Mouse (Mus musculus) neural tube, embryonic 15.5 days (tissue): ENCODE data around the gene Hs1bp3. TPM values are rescaled to one million over a fixed set of nuclear protein-coding genes. Genes with fewer than 3 reads are reported as not detected.

Experiments
- ATAC-seq: fragments of 200-750 bp; cut with Nextera tagmentation; 2 replicates; pipeline ENCODE4 v1.8.0; 2017; ENCODE audit warnings: mild to moderate bottlenecking, moderate TSS enrichment, moderate library complexity; ENCODE audit not compliant: low FRiP score
- H3K27ac ChIP-seq: fragments of 300-500 bp; sonication (generic); replicated peaks from 2 replicates; pipeline ENCODE4 v1.5.1; 2015; ENCODE audit warnings: mild to moderate bottlenecking, inconsistent platforms
- H3K27me3 ChIP-seq: fragments of 300-500 bp; sonication (generic); replicated peaks from 2 replicates; pipeline ENCODE4 v1.6.1; 2015; ENCODE audit warnings: inconsistent platforms
- H3K36me3 ChIP-seq: fragments of 300-500 bp; sonication (generic); 2 replicates; pipeline ENCODE4 v1.6.1; 2015; ENCODE audit warnings: inconsistent platforms
- H3K4me1 ChIP-seq: fragments of 300-500 bp; sonication (generic); 2 replicates; pipeline ENCODE4 v1.6.1; 2015; ENCODE audit warnings: inconsistent platforms
- H3K4me2 ChIP-seq: fragments of 300-500 bp; sonication (generic); 2 replicates; pipeline ENCODE4 v1.6.1; 2015; ENCODE audit warnings: inconsistent platforms, mild to moderate bottlenecking, moderate library complexity
- H3K4me3 ChIP-seq: fragments of 300-500 bp; sonication (generic); replicated peaks from 2 replicates; pipeline ENCODE4 v1.5.1; 2015; ENCODE audit warnings: mild to moderate bottlenecking, inconsistent platforms
- H3K9ac ChIP-seq: fragments of 300-500 bp; sonication (generic); replicated peaks from 2 replicates; pipeline ENCODE4 v1.6.1; 2015; ENCODE audit warnings: mild to moderate bottlenecking, inconsistent platforms
- H3K9me3 ChIP-seq: fragments of 300-500 bp; sonication (generic); replicated peaks from 2 replicates; pipeline ENCODE4 v1.6.1; 2016; ENCODE audit warnings: inconsistent platforms
- WGBS: fragments of 180-500 bp; shearing (Covaris S2); methylation state at CpG from one replicate; pipeline ENCODE4 v1.1.7; 2015; ENCODE audit warnings: mixed read lengths; 5-methylcytosine and 5-hydroxymethylcytosine counted together
- polyA plus RNA-seq: library from polyadenylated mRNA; unstranded; fragments of >200 nt; fragmentation: Nextera tagmentation; extraction: Ambion mirVana; gene quantifications from 2 replicates; pipeline ENCODE4 v1.2.1, GENCODE M21; 2015

Hs1bp3 gene
- polyA plus RNA-seq, 1 experiment from 2014 or later: 8.0 TPM

DNA sequence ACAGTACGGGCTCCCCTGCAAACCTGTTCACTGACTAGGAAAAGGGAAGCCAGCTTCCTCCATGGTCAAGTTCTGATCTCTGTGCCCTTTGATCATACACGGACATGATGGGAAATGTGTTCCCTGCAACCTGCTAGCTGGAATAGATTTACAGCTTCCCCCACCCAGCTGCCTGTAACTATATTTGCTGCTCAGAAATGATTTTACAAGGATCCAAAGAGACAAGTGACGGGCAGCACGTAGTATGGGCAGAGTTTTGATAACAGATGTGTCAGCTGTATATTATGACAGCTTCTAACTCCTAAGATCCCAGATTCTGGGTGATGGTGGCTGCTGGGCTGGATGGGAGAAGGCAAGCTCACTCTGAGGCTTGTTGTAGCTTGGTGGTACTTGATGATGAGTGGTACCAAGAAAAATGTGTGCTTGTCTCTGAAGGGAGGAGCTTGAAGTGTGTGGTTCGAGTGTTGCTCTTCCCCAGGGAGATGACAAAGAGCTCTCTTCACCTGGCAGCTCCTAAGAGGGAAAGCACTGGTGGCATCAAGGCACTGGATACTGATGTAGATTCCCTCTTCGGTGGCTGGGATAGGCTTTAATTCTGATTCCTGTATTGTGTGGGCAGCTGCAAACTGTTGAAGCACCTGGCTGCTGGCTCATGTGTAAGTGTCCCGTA is 59.4 kb downstream of the Hs1bp3 start:
- Histone ChIP-seq H3K9ac (no peak overlapping the region), H3K27ac (no peak overlapping the region), H3K4me2 (no peak overlapping the region), H3K9me3 (no peaks in the 10 kb centered on the region), H3K36me3 (no peaks in the 10 kb centered on the region), H3K4me3 (no peak overlapping the region), H3K4me1 (no peaks in the 10 kb centered on the region), H3K27me3 (no peaks in the 10 kb centered on the region)
- 88% methylated on average over 7 of the region's 7 CpGs for WGBS
- ATAC-seq: no peak

GRCm38 (mm10) chr12:8373741-8374140 is 60.5 kb downstream of the Hs1bp3 start:
- no peaks in the 10 kb centered on the region for H3K27me3 ChIP-seq
- H3K4me1 ChIP-seq: no peaks in the 10 kb centered on the region
- 83% methylated on average over 5 of the region's 5 CpGs for WGBS
- no peak overlapping the region for H3K9ac ChIP-seq
- H3K9me3 ChIP-seq: no peaks in the 10 kb centered on the region
- H3K4me2 ChIP-seq: no peak overlapping the region
- no peak overlapping the region for H3K27ac ChIP-seq
- H3K4me3 ChIP-seq: no peak overlapping the region
- no peak for ATAC-seq
- no peaks in the 10 kb centered on the region for H3K36me3 ChIP-seq

DNA sequence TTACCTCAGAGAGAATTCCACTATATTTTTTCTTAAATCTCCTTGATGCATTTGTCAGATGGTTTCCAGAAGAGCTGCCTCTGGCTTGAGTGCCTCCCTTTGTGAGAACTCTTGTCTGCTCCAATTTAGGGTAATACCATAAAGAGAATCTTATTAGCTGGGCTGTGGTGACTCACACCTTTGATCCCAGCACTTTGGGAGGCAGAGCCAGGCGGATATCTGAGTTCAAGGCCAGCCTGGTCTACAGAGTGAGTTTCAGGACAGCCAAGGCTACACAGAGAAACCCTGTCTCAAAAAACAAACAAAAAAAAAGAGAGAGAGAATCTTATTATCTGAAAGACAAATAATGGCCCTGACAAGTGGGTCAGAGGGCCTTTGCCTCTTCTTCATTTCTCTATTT is 63.9 kb downstream of the Hs1bp3 start:
- Histone ChIP-seq H3K9me3 (no peaks in the 10 kb centered on the region), H3K27me3 (no peaks in the 10 kb centered on the region), H3K4me1 (peaks cover 6% of the 10 kb centered on the region; the same call in 1 of the 2 replicates), H3K36me3 (no peaks in the 10 kb centered on the region), H3K4me3 (no peak overlapping the region), H3K4me2 (no peak overlapping the region), H3K9ac (no peak overlapping the region), H3K27ac (no peak overlapping the region)
- 94% methylated on average over 1 of the region's 1 CpGs for WGBS
- ATAC-seq: no peak

- Histone ChIP-seq H3K9me3 (no peaks in the 10 kb centered on the region), H3K27me3 (no peaks in the 10 kb centered on the region), H3K36me3 (no peaks in the 10 kb centered on the region), H3K4me1 (peaks cover 6% of the 10 kb centered on the region; the same call in 1 of the 2 replicates), H3K9ac (no peak overlapping the region), H3K4me3 (no peak overlapping the region), H3K4me2 (no peak overlapping the region), H3K27ac (no peak overlapping the region)
- 85% methylated on average over 9 of the region's 9 CpGs for WGBS
- no peak for ATAC-seq
These were observed 64.9 kb downstream of the Hs1bp3 start for GRCm38 (mm10) chr12:8377955-8378620.

DNA sequence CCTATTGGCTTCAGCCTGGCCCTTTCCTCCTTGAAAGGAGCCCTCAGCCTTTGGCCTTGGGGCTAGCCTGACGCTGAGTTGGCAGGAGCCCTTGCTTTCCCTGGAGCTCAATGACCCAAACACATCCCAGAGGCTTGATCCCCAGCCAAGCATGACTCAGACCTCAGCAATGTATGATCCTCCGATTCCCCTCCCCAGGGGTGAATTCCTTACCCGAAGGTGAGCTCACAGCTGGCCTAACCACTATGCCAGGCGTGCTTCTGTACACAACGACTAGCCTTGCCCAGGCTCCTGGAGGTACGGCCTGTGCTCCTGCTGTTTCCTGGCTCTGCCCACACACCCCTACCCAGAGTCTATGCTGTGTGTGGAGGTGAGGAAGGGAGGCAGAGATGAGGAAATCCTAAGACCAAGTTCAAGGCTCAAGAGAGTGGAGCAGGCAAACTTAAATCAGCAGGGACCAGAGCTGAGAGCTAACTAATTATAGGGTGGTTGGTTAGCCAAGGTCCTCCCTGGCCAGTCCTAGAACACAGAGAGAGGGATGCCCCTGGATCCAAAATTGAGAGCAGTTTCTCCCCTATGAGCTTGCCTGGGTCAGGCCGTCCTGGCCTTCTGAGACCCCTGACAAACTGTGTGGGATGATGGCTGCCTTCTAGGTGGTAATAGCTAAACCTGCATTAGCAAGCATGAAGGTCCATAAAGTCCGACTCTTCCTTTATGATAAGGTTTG is 66.7 kb downstream of the Hs1bp3 start:
- 73% methylated on average over 8 of the region's 8 CpGs for WGBS
- Histone ChIP-seq H3K36me3 (no peaks in the 10 kb centered on the region), H3K4me3 (no peak overlapping the region), H3K27ac (no peak overlapping the region), H3K9ac (no peak overlapping the region), H3K9me3 (no peaks in the 10 kb centered on the region), H3K4me2 (no peak overlapping the region), H3K27me3 (no peaks in the 10 kb centered on the region), H3K4me1 (peaks cover 6% of the 10 kb centered on the region; the same call in 1 of the 2 replicates)
- ATAC-seq: no peak

GRCm38 (mm10) chr12:8380944-8381343 is 67.7 kb downstream of the Hs1bp3 start:
- Histone ChIP-seq H3K4me3 (no peak overlapping the region), H3K4me2 (no peak overlapping the region), H3K27me3 (no peaks in the 10 kb centered on the region), H3K9ac (no peak overlapping the region), H3K36me3 (no peaks in the 10 kb centered on the region), H3K9me3 (no peaks in the 10 kb centered on the region), H3K27ac (no peak overlapping the region), H3K4me1 (peaks cover 6% of the 10 kb centered on the region; the same call in 1 of the 2 replicates)
- WGBS: 75% methylated on average over 9 of the region's 9 CpGs
- no peak for ATAC-seq

DNA sequence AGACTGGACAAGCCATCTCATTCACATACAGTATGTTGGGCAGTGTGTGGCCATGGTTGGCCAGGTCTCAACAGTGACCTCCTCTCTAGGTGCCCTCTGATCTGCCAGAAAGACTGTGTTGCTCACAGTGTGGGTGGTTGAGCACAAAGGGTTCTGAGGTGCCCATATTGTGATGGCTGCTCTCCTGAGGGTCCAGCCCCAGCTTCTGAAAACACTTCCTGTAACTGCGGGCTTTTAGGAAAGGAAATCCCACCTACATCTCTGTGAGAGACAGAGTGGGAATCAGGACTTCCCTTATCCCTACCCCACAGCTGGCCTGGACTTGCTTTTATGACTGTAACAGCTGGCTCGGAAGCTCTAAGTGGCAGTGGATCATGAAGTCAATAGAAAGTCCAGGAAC is 68.7 kb downstream of the Hs1bp3 start:
- Histone ChIP-seq H3K9ac (no peak overlapping the region), H3K4me3 (no peak overlapping the region), H3K36me3 (no peaks in the 10 kb centered on the region), H3K4me2 (no peak overlapping the region), H3K27ac (no peak overlapping the region), H3K27me3 (no peaks in the 10 kb centered on the region), H3K9me3 (no peaks in the 10 kb centered on the region), H3K4me1 (peaks cover 6% of the 10 kb centered on the region; the same call in 1 of the 2 replicates)
- ATAC-seq: no peak
- 94% methylated on average over 2 of the region's 2 CpGs for WGBS

DNA sequence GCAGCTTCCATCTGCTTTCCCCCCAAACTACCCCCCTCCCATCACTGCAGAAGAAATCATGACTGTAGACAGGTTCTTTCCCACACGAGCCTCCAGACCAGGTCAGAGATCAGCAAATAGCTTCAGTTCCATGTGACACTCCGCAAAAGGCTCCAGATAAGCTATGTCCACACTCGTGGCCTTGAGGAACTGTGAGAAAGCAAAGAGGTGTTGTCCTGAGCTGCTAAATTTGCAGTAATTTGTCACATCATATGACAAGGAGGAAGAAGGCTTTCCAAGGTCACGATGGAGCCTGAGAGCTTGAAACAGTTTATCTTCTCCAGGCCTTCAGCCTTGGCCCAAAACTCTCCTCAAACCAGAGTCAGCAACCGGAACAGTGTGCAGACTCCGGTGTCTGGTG is 70.6 kb downstream of the Hs1bp3 start:
- Histone ChIP-seq H3K9ac (no peak overlapping the region), H3K4me3 (no peak overlapping the region), H3K4me2 (no peak overlapping the region), H3K9me3 (no peaks in the 10 kb centered on the region), H3K4me1 (peaks cover 6% of the 10 kb centered on the region; the same call in 1 of the 2 replicates), H3K27me3 (no peaks in the 10 kb centered on the region), H3K27ac (no peak overlapping the region), H3K36me3 (no peaks in the 10 kb centered on the region)
- WGBS: 90% methylated on average over 6 of the region's 6 CpGs
- no peak for ATAC-seq

DNA sequence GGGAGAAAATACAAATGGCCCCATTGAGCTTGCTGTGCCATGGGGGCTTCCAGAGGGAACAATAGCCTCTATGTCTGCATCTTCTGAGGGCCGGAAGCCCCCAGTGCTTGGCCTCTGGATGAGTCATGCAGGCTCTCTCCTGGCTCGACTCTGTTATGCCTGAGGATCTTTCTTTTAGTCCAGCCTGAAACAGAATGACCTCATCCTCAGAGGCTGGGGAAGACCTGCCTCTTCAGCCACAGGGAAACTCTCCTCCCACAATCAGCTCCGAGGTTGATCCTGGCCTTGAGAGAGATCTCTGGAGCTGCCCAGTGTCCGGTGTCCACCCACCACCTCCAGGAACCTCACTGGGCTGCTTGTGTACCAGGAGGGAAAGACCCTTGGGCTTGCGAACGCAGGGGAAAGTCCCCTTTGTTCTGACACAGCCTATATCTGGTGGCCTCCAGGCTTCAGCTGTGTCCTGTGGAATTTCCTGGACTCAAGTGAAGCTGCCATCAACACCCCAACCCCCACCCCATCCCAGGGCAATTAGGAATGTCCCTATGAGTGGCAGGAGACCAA is 73.3 kb downstream of the Hs1bp3 start:
- Histone ChIP-seq H3K36me3 (no peaks in the 10 kb centered on the region), H3K27ac (0 out of 2 replicates have a peak overlapping the region, but pooled peaks have one; percentile 38), H3K9me3 (no peaks in the 10 kb centered on the region), H3K4me2 (no peak overlapping the region), H3K4me1 (no peaks in the 10 kb centered on the region), H3K4me3 (no peak overlapping the region), H3K27me3 (no peaks in the 10 kb centered on the region), H3K9ac (no peak overlapping the region)
- 69% methylated on average over 6 of the region's 6 CpGs for WGBS
- peak; percentile 55; the same call in 1 of the 2 replicates for ATAC-seq

GRCm38 (mm10) chr12:8387281-8387680 is 74.0 kb downstream of the Hs1bp3 start:
- 0 out of 2 replicates have a peak overlapping the region, but pooled peaks have one; percentile 38 for H3K27ac ChIP-seq
- H3K36me3 ChIP-seq: no peaks in the 10 kb centered on the region
- no peak overlapping the region for H3K4me3 ChIP-seq
- H3K4me1 ChIP-seq: no peaks in the 10 kb centered on the region
- H3K4me2 ChIP-seq: no peak overlapping the region
- H3K9me3 ChIP-seq: no peaks in the 10 kb centered on the region
- no peak overlapping the region for H3K9ac ChIP-seq
- no peaks in the 10 kb centered on the region for H3K27me3 ChIP-seq
- ATAC-seq: no peak
- 86% methylated on average over 1 of the region's 1 CpGs for WGBS

DNA sequence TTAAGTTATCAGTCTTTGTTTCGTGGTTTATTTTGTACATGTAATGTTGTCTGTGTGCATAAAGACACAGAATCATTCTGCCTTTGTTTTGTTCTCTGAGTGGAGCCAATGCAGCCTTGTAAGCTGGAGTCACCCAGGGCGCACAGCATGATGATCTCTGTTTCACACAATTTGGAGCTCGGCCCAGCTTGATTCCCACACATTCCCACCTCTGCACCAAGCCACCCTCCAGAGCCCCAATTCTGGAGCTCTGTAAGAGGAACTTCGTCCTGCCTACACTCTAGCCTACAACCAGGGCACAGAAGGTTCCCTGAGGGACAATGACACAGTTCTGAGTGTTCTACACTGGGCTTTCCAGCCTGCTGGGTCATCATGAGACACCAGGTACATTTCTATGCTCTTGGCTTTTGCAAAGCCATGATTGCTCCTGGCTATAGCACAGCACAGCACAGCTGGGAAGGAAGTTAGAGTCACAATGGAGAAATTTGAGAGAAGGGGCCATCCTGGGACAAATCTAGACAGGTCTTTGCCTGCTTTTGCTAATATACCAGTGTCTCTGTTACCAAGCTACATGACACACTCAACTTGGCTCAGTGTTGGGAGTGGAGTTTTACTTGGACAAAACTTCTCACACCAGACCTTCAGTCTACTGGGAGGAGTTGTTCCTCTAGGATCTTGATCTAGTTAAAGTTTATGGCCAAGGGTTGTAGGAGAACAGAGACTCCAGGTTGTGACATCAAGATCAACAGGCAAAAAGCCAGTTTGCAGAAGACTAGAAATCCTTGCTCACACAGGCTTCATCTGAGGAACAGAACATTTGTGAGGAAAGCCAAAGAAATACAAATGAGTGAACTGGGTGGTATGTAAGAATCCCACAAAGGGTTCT is 75.5 kb downstream of the Hs1bp3 start:
- no peaks in the 10 kb centered on the region for H3K9me3 ChIP-seq
- no peak overlapping the region for H3K27ac ChIP-seq
- H3K36me3 ChIP-seq: no peaks in the 10 kb centered on the region
- H3K9ac ChIP-seq: no peak overlapping the region
- no peak overlapping the region for H3K4me2 ChIP-seq
- WGBS: 79% methylated on average over 4 of the region's 4 CpGs
- no peak overlapping the region for H3K4me3 ChIP-seq
- H3K27me3 ChIP-seq: no peaks in the 10 kb centered on the region
- no peak for ATAC-seq
- H3K4me1 ChIP-seq: no peaks in the 10 kb centered on the region
